Mouse (Mus musculus) Muller cell, postnatal 12 days (primary cell): ENCODE data around the gene Poldip2.
A peak's percentile ranks its signal among the peaks of the same experiment; 100 is the strongest.

Experiments
- DNase-seq: peaks from one replicate; pipeline ENCODE4 v3.0.0-alpha.2; 2015; ENCODE audit errors: inconsistent ontology term

Poldip2 gene

GRCm38 (mm10) chr11:78512025-78512957 is at the start of gene Poldip2, which contains the start of gene Tmem199:
Gene Poldip2, plus strand, starts transcription at chr11:78512193.
Gene Tmem199, minus strand, starts transcription at chr11:78512172.
- peak; percentile 97 for DNase-seq

GRCm38 (mm10) chr11:78462669-78463068 is 49.3 kb upstream of the Poldip2 start:
- no peak for DNase-seq

DNA sequence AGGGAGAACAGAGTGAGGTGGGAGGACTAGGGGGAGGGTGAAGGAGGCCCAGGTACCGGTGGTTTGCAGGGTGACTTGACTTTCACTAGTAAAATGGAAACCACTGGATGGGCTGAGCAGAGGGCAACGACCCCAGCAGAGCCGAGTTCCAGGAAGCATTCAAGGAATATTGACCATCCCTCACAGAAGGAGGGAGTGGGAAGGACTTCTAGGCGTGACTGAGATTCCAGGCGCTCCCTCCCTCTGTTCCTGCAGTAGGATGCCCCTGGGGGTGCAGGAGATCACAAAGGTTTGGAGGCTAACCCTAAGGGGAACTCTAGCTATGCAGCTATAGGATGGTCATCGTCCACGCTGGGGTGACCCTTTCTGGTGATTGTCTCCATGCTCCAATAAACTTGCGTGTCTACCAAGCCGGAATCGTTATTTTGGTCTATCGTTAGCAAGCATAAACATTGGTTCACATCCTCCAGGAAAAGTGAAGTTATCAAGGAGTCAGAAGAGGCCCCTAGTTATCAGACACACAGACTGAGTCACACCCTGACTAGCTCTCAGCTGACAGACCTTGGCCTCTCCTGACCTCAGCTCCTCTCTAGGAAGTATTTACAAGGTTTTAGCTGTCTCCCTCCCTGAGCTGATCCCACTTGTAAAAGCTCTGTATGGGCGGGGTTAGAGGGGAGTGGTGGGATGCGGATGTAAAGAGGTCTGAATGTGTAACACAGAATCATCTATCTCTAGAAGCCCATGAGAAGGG is 48.5 kb upstream of the Poldip2 start:
- DNase-seq, result no peak

- no peak for DNase-seq
Observed at GRCm38 (mm10) chr11:78465116-78465515, 46.9 kb upstream of the Poldip2 start.

DNA sequence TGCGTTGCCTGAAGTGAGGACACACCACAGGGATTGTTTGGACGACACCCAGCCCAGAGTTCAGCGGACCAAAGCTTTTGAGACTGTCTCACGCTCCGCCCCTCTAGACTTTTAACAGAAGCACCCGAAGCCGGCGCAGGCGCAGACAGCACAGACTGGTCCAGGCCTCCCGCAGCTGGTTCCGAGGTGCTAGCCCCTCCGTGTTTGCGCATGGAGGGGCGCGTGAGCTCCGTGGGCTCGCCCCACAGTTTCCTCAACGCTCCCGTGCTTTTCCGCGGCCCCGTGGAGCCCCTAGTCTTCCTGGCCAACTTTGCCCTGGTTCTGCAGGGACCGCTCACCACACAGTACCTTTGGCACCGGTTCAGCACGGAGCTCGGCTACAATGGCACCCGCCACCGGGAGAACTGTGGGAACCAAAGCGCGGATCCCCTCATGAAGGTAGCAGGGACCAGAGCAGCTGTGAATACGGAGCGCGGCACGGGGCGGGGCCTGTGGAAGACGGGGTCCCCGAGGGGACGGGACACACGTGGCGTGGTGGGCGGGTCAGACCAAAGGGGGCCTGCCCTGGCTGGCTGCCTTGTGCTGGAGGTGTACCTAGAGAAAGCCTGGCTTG is 46.3 kb upstream of the Poldip2 start, which contains the start of gene Slc46a1:
TSS of gene Slc46a1 (plus strand) at position 130 of the 613 bp plus-strand sequence.
- peak; percentile 85 for DNase-seq

- DNase-seq, result no peak
Observed at GRCm38 (mm10) chr11:78466242-78466912, 45.6 kb upstream of the Poldip2 start.

DNA sequence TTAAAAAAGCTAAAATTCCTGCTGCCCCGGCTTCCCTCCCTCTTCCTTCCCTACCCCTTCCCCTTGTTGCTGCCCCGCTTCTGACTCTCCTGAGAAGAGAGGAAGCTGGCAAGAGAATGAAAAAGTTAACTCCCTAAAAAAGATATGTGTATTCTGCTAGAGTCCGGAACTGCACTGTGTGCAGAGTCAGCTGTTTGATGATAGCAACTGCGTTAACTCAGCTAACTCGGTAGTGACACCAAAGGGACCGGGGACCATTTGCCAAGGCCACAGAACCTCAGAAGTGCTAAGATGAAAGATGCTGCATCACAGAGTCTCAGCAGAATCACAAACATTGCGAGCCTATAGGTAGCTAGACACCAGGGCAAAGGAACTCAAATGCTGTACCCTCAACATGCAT is 44.5 kb upstream of the Poldip2 start:
- DNase-seq, result no peak

- no peak for DNase-seq
Observed at GRCm38 (mm10) chr11:78467932-78468331, 44.1 kb upstream of the Poldip2 start.

DNA sequence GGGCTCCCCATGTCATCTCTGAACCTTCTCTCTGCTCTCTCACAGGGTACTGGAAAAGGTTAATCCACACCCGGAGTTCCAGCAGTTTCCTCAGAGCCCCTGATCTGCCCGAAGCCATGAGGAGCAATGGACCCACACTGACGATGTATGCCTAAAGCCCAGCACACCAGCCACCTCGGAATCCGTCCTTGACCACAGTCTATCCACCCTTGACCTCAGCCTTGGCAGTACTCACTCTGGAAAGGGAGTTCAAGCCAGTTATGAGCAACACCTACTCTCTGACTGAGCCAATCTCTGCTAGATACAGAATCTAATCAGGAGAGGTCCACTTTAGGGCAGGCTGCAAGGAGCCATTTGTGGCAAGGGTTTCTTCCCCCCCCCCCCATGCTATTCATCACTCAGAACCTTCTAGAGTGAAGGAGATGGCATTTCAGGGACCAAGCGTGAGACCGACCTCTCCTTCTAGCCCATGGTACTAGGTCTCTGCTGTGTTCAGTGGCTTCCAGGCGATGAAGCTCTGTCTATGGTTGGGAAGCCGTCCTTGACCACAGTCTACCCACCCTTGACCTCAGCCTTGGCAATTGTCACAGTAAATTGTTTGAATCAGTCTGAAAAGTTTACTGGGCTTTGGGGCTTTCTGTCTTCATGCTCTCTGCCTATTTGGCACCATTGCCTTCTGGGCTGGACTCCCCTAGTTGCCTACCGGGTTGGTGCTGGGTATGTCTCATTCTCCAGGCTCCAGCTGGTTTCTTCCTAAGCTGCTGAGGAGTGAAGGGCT is 40.5 kb upstream of the Poldip2 start:
- DNase-seq, result peak; percentile 12

GRCm38 (mm10) chr11:78475289-78475688 is 36.7 kb upstream of the Poldip2 start:
- DNase-seq, result no peak

- DNase-seq, result no peak
Observed at GRCm38 (mm10) chr11:78483639-78484038, 28.4 kb upstream of the Poldip2 start.

DNA sequence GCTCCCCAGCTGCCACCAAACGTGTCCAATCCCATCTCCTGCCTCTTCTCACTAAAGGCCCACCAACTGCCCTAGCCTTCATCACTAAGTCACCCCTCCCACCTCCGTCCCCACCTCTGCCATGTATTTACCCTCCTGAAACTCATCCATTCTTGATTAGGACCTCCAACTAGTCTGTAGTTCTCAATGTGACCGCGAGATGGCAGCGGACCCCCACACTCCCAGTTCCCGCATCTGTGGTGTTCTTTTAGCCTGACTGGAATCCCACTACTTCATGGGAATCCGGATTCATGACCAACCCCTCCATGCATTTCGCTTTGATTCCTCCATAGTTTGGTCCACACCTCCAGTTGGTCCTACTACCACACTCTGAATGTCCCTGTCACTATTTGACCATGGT is 23.8 kb upstream of the Poldip2 start:
- peak; percentile 64 for DNase-seq

- peak; percentile 50 for DNase-seq
Observed at GRCm38 (mm10) chr11:78490781-78491241, 21.2 kb upstream of the Poldip2 start.

- peak; percentile 59 for DNase-seq
Observed at GRCm38 (mm10) chr11:78495904-78496303, 16.1 kb upstream of the Poldip2 start.

GRCm38 (mm10) chr11:78497071-78497541 is 14.9 kb upstream of the Poldip2 start:
- no peak for DNase-seq

GRCm38 (mm10) chr11:78497544-78498522 is 14.2 kb upstream of the Poldip2 start, which contains the start of gene Sarm1:
Gene Sarm1, minus strand, starts transcription at chr11:78497754.
- peak; percentile 95 for DNase-seq

DNA sequence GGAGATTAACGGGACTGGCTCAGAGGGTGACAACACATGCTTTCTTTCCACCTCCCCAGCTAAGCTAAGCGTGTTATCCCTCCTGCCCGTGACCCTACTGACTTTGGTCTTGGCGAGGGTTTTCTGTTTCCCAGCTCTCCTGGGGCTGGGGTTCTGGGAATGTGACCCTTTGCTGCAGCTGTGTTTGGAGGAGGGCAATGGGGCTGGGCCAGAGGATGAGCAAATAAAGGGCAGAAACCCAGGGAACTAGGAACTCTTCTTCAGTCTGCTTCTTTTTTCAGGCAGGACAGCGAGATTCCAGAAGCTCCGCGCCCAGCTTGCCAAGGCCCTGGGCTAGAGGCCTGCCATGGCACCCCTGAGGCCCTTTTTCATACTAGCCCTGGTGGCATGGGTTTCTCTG is 13.0 kb upstream of the Poldip2 start, which contains the start of gene Vtn:
TSS of gene Vtn (plus strand) at position 88 of the 400 bp plus-strand sequence.
- no peak for DNase-seq

- no peak for DNase-seq
Observed at GRCm38 (mm10) chr11:78499543-78499942, 12.4 kb upstream of the Poldip2 start.

- no peak for DNase-seq
Observed at GRCm38 (mm10) chr11:78500623-78501202, 11.3 kb upstream of the Poldip2 start.
